Mouse (Mus musculus): ENCODE measurements at regions not wholly inside any gene's neighbourhood (a gene's known extent, or its start where the extent isn't known, plus 50 kb on each side); places are given as distances from the start of the nearest gene placed in this dataset.
A peak's percentile ranks its signal among the peaks of the same experiment; 100 is the strongest.

DNA sequence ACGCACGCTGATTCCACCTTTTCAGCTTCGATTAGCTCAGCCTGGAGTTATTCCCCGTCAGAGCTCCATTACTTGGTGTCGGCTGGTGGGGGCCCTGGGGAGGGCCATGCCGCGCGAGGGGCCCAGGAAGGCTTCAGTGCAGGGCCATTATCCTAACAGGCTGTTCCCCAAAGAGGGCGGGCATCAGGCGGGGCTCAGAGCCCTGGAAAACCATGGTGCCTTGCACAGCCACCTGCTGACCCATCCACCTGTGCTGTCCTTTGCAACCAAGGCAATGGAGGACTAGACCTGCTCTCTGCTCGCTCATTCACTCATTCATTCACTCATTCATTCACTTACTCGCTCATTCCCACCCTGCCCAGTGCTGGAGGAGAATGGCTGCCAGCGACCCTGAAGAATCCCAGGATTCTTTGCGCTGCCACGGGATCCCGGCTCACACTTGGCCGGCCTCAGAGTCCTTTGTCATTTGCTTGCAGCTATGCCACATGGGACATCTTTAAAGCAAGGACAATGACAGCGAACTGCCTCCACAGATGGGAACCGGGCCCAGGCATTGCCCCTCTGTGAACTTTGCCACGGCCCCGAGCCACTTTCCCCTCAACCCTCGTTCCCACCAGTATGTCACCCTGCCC, 78.6 kb upstream of the Nkx1-1 start:
- no peak for DNase-seq (ENCODE audit: low spot score in 2 of 2)

DNA sequence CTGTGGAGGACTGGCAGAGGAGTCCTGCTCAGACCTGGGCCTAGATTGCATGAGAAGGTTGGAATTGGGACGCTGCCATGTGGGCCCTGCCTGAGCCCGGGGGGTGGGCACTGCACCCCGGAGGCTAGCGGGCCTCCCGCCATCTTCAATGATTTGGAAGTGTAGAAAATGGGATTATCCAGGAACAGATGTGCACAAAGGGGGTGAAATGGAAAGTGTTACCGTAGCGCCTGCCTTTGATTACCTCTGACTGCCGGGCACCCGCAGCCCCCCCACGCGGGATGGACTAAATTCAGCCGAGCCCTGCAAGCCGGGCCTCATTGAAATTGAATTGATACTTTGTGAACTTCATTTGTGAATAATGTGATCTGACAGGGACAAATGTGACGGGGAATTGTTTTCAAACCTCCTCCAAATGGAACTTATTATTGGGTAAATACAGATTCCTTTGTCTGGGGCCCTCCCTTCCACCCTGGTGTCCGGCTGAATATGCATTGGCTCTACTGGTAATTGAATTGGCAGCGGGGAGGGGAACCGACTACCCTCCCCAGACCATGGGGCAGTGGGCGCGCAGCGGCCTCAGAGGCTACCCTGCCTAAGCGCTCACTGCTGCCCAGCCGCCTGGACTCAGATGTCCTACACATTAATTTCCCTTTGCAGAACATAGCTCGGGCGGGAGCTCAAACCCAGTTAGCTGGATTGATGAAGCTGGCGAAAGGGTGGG, 77.9 kb upstream of the Nkx1-1 start:
- no peak for DNase-seq (ENCODE audit: low spot score in 2 of 2)

DNA sequence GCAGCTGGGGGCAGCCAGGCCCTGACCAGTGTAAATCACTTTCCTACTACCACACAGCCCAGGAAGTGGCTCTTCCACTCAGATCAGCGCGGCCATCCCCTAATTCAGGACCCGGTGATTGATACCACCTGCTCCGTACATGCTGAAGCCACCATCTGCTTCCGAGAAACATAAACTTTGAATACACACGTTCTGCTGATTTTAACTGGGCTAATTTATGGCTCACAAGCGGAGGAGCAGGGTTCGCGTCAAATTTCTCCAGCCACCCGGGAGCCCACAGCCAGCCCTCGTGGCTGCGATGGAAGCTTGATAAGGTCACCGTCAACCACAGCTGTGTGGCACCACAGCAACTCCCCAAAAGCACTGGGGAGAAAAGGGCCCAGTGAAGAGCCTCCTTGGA, 72.0 kb upstream of the Nkx1-1 start:
- DNase-seq (ENCODE audit: low spot score in 2 of 2) = no peak

DNA sequence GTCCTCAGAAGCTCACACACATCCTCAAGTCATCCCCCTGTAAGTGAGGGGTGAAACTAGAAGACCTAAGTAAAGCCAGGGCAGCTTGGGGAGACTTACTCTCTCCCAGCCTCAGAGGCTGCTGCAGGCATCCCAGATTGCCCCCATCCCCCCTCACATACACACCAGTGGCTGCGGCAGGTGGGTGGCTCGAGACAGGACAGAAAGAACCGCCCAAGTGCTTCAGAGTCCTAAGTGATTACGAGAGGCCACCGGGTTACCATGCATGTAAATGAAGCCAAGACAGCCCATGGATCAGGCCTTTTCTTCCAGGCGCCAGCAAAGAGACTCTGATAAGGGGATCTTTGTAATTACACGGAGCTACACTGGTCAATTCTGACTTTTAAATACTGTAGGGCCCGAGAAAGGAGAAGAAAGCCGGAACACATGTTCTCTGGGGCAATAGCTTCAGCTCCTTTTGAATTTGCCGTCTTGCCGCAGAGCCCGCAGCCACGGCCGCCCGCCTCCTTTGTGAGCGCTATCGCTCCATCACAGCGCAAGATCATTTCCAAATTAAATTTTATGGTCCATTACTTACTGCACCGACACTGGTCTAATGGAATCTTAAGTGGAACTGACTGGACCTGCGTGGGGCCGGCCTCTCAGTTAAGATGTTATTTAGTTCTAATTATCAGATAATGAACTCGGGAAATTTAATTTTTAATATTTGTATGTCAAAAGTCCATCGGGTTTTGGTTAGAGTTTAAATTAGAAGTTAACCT, 68.1 kb upstream of the Nkx1-1 start:
- no peak for DNase-seq (ENCODE audit: low spot score in 2 of 2)

DNA sequence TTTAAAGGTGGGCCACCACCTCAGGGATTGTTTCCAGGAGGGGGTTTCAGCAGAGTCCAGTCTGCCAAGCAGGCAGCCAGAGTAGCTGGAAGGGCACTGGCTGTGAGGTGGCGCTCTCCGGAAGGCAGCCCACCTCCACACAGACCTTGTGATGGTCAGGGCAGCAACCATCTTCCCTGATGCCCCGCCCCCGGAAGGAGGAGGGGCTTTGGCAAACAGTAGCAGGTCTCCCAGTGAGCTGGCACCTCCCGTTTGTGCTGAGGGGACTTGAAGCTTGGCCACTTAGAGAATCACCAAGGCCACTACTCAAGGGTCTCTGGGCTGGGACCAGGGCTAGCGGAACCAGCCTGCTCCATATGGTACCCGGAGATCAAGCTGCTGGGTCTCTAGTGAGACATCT, 67.4 kb upstream of the Nkx1-1 start:
- DNase-seq (ENCODE audit: low spot score in 2 of 2) = no peak

DNA sequence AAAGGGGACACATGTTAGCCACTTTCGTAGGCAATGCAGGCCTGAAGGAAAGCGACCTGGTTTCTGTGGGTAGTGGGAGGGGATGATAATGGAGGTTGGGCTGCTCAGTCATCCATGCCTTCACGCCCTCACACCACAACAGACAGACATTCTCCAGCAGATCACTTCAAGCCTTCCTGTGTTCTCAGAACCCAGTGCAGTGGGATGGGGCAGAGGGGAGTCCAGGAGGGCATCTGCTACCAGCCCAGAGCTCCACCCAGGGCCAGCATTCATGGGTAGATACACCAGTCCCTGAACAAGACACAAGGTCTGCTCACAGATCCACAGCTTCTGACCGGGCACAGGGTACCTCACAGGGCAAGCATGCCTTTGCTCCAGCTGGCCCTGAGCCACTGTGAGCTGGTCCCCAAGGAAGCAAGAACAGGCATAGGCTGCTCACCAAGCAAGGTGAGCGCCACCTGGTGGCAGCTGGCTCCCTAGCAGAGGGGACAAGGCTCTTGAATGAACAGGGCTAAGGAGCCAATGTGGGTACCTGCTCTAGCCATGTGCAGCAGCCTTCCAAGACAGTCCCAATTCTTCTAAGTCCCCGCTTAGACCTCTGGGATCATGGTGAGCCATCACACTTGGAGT, 62.2 kb upstream of the Nkx1-1 start:
- peak; percentile 58 to 69 for DNase-seq (ENCODE audit: low spot score in 2 of 2)

DNA sequence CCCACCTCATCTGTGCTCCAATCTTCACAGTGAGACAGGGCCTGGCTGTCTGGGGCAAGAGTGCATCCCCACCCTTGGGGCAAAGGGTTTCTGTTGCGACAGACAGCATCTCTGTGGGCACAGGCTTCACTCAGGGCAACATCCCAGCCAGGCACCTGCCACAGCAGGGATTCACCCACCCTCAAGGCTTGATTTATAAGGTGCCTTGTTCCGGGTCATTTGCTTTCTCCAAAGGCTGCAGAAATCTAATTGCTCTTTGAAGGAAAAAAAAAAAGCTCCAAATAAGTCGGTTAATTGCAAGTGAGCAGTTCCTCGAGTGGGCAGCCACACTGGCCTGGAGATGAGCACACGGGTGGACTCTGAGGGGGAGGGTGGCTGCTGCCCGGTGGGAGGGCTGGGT, 61.5 kb upstream of the Nkx1-1 start:
- no peak for DNase-seq (ENCODE audit: low spot score in 2 of 2)

DNA sequence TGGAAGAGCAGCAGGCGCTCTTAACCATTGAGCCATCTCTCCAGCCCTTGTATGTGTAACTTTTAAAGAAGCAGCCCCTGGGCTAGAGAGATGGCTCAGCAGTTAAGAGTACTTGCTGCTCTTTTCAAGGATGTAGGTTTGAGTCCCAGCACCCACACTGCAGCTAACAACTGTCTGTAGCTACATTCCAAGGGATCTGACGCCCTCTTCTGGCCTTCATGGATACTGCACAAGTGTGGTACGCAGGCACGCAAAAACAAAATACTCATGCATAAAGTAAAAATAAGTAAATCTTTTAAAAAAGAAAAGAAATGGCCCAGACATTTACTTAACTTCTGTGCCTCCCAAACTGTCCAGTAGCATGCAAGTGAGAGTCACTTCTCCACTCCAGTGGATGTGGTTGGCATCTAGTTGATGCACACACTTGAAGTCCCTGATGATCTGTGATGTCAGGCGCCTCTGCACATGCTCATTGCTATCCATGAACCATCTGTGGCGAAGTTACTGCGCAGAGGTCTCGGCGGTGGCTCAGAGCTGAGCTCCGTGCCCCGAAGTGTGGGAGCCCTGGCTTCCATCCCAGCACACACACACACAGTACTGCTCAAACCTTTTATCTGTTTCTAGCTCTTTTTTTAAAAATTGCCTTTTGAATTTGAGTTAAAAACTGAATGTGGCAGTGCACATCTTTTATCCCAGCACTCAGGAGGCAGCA, 59.0 kb upstream of the Nkx1-1 start:
- DNase-seq (ENCODE audit: low spot score in 2 of 2) = no peak

DNA sequence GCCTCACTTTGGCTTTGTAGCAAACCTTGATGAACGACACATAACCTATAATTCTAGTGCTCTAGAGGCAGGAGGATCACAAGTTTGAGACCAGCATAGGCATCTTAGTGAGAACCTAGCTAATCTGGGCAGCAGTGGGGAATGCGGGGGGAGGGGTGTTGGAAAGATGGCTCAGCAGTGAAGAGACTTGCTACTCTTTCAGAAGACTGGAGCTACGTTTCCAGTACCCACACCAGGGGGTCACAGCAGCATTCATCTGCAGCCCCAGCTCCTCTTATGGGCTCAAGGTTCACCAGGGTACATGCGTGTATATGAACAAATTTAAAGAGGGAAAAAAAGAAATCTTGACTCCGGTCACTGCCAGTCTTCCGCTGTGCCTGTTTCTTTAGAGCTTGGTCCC, 55.5 kb upstream of the Nkx1-1 start:
- no peak for DNase-seq (ENCODE audit: low spot score in 2 of 2)

DNA sequence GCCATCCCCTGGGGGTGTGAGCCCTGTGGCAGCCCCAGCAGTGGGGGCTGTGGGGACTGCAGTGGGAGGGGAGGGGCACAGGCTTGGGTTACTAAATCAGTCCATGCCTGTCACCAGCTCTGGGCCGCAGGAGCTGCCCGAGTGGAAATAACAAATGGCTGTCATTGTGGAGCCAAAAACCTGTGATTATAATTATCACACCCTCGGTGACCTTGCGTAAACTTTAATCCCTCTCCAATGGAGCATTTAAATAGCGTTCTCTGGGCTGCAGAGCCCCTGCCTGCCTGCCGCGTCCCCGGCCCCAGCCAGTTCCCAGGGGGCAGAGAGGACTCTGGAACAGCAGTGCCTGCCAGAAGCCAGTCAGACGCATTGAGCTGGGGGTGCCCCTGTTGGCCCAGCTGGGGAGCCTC, 54.4 kb upstream of the Nkx1-1 start:
- no peak for DNase-seq (ENCODE audit: low spot score in 2 of 2)

DNA sequence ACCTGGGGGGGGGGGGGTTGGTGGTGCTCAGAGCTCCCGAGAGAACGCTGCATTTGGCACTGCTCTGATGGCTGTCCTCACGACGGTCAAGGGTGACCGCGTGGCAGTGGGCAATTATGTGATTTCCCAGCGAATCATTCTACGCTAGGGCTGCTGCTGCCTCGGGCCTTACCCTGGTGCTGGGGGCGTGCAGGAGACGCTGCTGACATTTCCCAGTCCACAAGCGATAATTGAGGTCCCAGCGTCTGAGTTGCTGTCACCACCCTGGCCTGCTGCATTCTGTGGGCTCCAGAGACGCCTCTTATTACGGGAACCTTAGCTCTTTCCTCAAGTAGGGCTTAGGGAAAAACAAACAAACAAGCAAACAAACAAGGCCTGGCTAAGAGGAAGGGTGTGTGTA, 52.0 kb upstream of the Nkx1-1 start:
- DNase-seq (ENCODE audit: low spot score in 2 of 2) = no peak

Data from left cerebral cortex, adult 8-10 months (tissue).